Mouse (Mus musculus): Measurements from ENCODE around the gene Zbtb42.

Gene Zbtb42

DNA sequence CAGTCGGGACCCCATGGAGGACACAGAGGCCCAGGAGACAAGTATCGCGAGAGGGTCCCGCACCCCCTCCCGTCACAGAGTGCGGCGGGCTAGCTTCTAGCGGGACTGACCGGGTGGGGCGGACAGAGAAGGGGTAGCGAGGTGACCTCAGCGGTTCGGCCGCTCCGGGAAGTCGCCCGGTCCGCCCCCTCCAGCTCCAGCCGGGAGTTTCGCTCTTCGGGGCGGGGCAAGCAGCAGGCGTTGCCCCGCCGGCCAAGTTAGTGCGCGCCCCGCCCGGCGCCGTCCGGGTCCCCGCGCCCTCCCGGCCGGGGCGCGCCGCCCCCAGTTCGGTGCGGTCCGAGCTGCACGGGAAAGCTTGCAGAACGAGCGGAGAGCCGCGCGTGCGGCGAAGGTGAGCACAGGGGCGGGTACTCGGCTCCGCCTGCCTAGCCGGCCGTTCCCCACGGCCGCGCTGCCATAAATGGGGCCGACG, at the start of gene Zbtb42:
Gene Zbtb42 (plus strand): TSS at position 274 of the 472 bp plus-strand sequence.
- DNase-seq, result peak; percentile 98

DNA sequence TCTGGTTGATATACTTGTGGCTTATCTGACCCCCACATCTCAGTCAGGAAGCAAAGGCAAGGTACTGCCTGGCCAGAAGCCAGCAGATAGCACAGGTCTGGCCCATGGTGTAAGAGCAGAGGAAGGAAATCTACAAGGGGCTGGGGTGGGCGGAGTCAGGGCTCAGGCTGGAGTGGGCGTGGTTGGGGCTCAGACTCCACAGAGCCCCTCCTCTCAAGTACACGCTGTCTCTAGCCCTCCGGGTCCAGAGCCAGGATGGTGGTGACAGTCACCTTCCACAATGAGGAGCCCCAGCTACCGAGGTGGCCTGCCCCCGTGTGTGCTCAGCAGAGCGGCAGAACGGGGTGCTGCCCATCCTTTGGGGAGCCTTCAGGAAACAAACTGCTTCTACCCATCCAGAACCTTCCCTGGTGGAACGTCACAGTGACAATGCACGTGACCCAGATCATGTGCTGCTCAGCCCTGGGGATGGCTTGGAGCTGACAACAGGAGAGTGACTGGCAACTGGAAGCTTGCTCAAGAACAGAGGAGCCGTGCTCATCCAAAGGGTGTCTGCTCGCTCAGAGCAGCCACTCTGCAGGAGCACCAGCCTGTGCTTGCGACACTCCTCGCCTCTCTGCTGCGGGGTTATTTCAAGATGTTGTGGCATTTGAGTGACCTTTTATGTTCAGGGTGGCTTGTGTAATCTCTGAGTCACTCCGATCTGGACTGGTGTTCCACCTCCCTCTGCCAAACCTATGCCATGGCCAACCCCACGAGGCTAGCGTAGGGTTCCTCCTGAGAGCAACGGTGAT, 49.5 kb upstream of the Zbtb42 start:
- peak; percentile 98 for DNase-seq

DNA sequence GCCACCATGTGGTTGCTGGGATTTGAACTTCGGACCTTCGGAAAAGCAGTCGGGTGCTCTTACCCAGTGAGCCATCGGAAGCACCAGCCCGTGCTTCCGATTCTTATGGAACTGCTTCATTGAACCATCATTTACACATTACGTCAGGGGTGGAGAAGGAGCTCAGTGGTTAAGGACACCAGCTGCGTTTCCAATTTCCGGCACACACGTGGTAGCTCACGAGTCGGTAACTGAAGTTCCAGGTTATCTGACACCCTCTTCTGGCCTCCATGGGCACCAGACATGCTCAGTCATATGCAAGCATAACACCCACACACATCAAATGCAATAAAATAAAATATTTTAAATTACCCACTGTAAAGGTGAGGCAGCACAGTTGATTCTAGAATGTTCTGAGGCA, 48.6 kb upstream of the Zbtb42 start:
- DNase-seq, result no peak

- DNase-seq, result no peak
Measured at GRCm38 (mm10) chr12:112630796-112631195, 47.8 kb upstream of the Zbtb42 start.

DNA sequence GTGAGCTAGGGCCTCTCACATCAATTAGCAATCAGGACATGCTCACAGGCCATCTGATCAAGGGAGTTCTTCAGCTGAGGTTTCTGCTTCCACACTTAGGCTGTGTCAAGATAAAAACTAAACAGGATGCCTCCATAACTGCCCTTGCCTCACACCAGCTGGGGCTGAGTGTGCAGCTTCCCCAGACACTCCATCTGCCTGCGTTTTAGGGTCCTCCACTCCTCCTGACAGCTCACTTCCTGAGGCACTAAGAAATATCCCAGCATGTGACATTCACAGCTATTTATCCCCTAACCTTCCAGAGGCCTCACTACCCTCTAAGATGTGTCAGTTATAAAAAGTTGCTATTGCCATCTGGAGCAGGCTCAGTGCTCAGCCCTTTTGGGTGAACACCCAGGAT, 47.2 kb upstream of the Zbtb42 start:
- no peak for DNase-seq

DNA sequence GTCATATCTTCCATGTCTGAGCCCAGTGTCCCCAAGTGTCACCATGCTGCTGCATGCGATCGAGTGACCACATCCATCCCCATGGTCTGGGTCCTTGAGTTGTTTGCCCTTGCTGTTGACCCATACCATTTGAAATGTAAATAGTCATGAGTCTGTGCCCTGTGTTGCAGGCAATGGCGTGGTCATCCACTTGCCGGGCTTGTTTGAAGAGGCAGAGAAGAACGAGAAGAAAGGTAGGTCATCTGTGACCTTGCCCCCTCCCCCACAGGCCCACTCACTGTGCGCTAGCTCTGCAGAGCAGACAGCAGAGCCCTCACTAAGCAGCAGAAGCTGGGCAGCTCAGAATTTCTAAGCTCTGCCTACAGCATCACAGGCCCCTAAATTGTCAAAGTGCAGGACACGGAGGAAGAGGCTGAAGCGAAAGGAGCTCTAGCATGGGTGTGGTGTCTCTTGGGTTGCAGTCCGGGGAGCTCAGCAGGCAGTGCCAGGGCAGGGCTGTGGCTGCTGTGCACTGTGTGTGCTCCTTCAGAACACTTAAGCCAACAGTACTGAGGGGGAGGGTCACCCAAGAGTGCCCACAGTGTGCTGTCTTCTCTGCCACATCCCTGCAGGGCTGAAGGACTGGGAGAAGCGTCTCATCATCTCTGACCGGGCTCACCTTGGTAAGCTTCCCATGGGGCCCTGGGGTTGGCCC, 46.4 kb upstream of the Zbtb42 start:
- no peak for DNase-seq

- peak; percentile 97 for DNase-seq
Measured at GRCm38 (mm10) chr12:112632907-112633306, 45.7 kb upstream of the Zbtb42 start.

- DNase-seq, result no peak
Measured at GRCm38 (mm10) chr12:112633686-112634085, 44.9 kb upstream of the Zbtb42 start.

GRCm38 (mm10) chr12:112639526-112639925, 39.1 kb upstream of the Zbtb42 start:
- no peak for DNase-seq

DNA sequence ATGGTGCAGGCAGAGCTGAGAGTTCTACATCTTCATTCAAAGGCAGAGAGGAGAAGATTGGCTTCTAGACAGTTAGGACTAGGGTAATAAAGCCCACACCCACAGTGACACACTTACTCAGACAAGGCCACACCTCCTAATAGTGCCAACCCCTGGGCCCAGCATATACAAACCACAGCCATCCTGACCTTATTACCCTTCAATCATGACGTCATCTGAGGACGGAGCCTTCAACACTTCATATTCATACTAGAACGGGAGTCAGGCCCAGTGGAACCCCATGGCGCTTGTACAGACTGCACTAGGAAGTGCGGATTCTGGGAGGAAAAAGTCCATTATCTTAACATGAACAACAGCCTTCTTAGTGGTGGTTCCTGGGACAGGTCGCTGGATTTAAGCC, 35.5 kb upstream of the Zbtb42 start:
- DNase-seq, result no peak

DNA sequence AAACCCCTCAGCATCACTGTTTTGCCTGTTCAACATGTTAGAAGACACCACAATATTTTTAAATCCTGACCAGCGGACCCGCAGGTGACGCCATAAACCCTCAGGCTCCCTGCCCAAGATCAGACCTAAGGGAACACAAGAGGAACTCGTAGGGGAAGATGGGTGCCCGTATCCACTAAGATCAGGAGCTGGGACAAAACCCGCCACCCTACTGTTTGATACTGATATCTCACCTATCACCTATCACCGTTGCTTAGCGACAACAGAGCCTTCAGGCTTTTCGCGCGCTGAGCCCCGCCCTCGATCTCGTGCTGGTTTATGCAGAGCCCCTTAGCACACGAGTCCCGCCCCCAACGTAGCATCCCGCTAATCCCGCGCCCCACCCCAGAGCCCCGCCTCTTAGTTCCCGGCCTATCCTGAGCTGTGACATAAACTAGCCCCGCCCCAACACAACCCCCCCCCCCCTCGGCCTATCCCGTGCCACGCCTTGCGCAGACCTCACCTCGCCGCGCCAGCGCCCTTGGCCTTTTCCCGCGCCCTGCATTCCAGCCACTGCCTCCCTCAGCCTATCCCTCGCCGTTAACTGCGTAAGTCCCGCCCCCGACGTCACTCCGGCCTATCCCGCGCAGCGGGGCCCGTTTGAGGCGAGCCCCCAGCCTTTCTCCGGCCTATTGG, 34.3 kb upstream of the Zbtb42 start, which contains the start of gene Siva1:
Gene Siva1 (plus strand): TSS at position 500 of the 675 bp plus-strand sequence.
- DNase-seq, result peak; percentile 100

DNA sequence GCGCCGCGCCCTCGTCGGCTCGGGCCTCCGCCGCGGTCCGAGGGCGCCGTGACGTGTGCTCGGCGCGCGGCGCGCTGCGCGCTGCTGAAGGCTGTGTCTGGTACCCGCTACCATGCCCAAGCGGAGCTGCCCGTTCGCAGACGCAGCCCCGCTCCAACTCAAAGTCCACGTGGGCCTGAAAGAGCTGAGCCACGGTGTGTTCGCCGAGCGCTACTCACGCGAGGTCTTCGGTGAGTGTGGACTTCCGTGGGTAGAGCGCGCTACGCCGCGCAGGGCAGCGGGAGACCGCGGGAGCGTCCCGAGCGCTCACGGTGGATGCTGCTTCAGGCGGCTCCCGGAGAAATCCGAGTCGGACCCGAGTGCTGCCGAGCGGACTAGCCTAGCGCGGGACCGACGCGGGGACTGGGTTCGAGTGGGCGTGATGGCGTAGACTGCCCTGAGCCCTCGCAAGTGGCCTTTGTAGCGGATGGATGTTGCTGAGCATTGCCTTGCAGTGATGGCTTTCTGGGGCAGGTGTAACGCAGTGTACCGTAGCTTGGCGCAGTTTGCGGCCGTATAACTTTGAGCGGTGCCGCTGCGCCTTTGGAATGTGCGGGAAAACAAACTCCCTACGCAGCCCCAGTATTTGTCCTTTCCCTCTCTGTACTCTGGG, 33.6 kb upstream of the Zbtb42 start:
- no peak for DNase-seq

DNA sequence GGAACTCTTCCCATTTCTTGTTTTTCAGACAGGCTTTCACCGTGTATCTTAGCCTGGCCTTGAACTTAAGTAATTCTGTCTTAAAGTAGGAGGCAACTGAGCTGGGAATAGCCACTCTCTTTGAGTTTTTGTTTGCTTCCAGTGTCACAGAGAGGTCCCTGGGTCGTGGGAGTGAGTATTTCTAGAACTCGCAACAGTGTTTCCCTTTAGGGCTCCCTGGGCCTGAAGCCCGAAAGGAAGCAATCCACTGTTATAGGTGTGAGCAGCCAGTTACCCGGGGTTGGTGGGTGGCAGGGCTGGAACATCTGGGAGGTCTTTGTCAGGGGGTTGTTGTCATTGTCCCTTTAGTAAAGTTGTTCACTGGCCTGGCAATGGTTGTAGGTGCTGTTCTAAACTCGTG, 32.5 kb upstream of the Zbtb42 start:
- no peak for DNase-seq

DNA sequence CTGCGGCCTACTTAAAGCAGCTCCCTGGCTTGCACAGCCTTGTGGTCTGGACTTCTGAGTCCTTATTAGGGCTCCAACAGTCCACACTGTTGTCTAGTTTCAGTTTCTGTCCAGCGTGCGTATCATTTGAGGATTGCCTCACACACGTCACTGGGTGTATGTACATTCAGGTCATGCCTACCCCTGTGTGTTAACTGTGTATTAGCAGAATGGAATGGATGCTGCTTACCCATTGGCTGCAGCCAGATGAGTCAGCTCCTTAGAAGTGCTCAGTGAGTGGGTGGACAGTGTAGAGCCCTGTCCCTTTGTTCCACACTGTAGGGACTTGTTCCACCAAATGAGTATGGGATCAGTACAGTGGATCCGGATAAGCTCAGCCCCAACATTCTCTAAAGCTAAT, 30.5 kb upstream of the Zbtb42 start:
- DNase-seq, result no peak

DNA sequence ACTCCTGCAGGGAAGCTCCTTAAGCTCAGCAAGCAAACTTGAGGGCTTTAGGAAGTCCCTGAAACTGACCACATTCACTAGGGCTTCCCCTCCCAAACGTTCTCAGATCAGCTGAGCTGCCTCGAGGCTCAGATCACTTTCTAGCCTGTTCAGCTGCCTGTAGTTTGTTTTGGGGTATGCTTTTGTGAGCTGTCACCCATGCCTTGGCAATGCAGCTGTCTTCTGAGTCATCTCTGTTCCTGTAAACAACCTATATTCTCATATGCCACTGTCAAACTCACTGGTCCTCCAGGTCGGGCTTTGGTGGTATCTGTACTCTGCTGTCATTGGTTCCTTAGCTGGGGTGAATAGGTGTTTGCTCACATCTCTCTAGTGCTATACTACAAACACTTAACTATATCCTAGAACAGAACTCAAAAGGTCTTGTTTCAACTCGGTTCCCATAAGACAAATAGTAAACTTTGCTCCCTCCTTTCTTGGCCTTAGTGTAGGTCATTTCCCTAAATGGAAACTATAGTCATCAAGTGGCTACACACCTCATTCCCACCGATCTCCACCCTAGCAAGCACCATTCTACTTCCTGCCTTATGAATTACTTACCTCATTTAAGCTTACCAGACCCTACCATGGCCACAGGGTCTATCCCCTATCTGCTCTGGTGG, 26.7 kb upstream of the Zbtb42 start:
- DNase-seq, result no peak

DNA sequence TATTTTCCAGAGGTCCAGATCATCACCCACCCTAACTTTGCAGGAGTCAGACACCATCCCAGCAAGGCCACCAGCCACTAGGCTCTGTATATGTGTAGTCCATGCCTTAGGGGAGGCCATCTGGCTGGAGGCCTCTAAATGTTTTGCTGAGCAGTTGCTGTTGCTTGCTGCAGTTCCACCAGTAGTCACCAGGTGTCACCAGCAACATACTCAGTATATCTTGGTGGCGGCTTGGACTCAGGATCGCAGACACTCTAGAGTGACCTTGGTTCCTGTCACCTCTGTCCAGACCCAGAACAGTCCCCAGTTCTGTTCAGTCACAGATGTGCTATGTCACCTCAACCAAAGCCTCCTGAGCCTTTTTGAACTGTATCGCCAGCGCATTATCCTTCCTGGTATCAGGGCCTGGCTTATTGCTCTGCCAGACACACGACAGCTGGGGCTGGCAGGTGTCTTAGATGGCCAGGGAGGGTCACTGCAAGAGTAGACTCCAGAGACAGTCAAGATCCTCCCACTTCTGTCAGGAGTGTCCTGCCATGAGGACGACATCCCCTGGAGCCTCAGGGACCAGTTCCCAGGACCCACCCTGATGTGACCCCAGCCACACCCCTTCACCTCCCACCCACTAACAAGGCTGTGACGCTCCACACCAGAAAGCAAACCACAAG, 25.3 kb upstream of the Zbtb42 start:
- DNase-seq, result peak; percentile 97

GRCm38 (mm10) chr12:112654076-112654475, 24.6 kb upstream of the Zbtb42 start:
- DNase-seq, result no peak

- DNase-seq, result no peak
Measured at GRCm38 (mm10) chr12:112658619-112659018, 20.0 kb upstream of the Zbtb42 start.

DNA sequence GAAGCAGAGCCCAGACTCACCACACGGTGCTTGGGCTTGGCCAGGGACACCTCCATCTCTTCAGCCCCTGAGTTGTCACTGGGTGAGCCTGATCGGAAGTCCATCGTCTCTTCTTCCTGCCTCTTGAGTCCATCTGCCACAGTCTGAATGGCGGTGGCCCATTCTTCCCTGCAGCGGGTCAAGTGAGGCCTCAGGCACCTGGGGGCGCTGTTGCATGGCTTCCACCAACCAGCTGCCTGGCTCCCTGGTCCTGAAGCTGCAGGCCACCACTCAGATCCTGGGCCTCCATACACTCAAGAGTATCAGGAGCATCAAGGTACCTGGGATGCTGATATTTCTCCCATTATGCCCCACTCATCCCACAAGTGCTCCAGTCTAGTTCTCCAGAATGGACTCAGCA, 19.5 kb upstream of the Zbtb42 start:
- peak; percentile 94 for DNase-seq

DNA sequence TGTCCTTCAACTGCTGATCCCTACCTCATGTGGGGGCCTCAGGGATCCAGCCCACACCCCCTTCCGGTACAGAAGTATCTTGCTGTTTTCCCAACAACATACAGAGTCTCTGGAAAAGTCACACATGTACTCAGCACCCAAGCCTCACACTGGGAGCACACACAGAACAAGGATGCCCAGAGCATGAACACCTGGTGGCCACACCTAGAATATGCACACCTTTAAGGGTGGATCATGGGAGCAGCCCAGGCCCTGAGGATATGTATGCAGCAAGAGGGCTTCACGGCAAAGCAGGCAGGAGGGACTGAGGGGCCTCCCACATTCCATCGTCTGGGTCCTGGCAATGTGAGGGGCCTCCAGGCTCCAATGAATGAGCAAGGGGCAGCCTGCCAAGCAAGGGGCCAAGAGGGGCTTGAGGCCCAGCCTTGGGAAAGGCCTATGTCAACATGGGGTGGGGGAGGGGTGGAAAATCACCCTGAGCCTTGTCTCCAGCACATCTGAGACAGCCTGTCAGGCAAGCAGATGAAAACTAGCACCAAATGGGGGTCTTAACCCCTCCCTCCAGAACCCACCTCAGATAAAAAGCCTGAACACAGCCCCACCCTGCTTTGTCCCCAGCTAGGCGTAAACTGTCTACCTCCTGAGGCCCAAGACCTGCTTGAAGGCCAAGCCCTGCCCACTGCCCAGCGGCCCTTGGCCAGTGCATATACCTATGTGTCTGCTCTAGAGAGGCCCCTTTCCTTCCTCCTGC, 17.9 kb upstream of the Zbtb42 start:
- no peak for DNase-seq

DNA sequence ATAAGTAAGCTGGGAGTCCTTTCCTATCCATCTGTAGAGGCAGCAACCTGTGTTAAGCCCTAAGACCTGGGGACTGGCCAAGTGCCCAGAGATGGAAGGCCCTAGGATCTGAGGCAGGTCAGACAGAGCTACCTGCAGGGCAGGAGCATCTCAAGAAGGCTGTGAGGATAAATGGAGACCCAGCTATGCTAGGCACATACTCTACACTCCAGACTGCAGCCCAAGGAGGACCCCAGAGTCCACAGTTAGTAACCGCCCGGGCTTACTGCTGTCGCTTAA, 17.4 kb upstream of the Zbtb42 start:
- DNase-seq, result no peak

Data from heart, adult 11 months (tissue).